Mouse (Mus musculus): ENCODE results near the gene Serpina10. TPM values are rescaled to one million over a fixed set of nuclear protein-coding genes. Genes with fewer than 3 reads are reported as not detected.
"Not testable (repeated sequence)": the region's sequence is repeated elsewhere in the genome, so short reads cannot be mapped to it uniquely, and the experiment has no call there.

Serpina10 gene
- total and polyA plus RNA-seq, 2 experiments from 2014 or later = 0.04 TPM; not detected in 1

DNA sequence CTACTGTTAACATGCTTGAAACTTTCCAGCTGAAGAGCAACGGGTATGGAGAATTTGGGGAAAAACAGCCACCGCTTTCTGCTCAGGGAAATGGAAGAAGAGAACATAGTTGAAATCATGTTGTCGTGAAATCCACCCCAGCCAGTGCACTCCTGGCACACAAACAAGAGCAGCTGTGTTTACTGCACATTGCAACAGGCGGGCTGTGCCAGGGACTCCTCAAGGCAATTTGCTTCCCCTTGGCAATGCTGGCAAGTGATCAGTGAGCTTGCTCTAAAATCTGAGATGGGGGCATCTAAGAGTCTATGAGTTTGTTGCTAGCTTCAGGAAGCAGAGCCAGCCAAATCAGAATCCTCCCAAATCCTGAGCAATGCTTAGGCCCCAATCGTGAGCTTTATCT is 39.1 kb upstream of the Serpina10 start:
- Histone ChIP-seq H3K27me3 (ENCODE audit: insufficient read depth, low read length) (no peaks in the 10 kb centered on the region), H3K4me3 (ENCODE audit: low read depth, low read length) (no peak overlapping the region), H3K4me2 (ENCODE audit: low read depth, low read length, poor library complexity, severe bottlenecking) (no peak overlapping the region), H3K36me3 (ENCODE audit: insufficient read depth, low read length) (no peaks in the 10 kb centered on the region), H3K27ac (ENCODE audit: low read depth, low read length) (no peak overlapping the region), H3K4me1 (ENCODE audit: insufficient read depth, low read length) (no peaks in the 10 kb centered on the region), H3K9ac (replicated peaks; ENCODE audit: low read length, poor library complexity, severe bottlenecking) (no peak overlapping the region), H3K9me3 (ENCODE audit: low read length) (no peaks in the 10 kb centered on the region)
- 79% methylated on average over 5 of the region's 5 CpGs for WGBS
- ATAC-seq (ENCODE audit: low FRiP score) = no peak
- no peak for TF ChIP-seq CTCF (IDR thresholded peaks at IDR 0.05)
- DNase-seq (ENCODE audit: low spot score) = peak; percentile 83

DNA sequence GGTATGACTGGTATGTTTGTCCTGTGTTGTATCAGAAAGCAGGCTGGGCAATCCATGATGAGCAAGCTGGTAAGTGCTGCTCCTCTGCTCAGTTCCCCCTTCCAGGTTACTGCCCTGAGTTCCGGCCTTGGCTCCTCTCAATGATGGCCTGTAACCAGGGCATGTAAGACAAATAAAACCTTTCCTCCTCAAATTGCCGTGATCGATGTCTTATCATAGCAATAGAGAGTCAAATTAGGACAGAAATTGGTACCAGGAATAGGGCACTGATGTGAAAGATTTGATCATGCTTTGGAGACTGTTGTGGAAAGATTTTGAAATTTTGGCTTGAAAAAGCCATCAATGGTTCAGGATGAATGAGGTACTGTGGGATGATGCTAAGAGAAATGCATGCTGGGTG is 34.0 kb upstream of the Serpina10 start:
- WGBS = 92% methylated on average over 3 of the region's 3 CpGs
- H3K36me3 ChIP-seq (ENCODE audit: insufficient read depth, low read length) = no peaks in the 10 kb centered on the region

DNA sequence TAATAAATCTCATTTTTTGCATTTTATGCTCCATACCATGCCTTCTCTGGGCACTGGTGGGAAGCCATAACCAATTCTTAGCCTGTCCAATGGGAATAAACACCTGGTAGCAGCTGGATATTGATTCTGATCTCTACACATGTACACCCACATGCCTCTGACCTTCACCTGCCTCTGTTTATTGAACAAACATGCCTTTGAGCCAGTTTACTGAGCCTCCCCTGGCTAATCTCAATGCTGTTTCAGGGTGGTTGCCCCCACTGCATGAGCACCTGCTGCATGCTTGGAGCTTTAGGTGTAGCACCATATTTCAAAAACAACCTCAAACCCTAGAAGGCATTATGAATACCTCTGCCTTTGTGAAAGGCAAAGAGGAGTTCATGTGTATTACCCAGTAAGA is 30.8 kb upstream of the Serpina10 start:
- H3K4me3 ChIP-seq (ENCODE audit: low read depth, low read length); H3K4me1 ChIP-seq (ENCODE audit: insufficient read depth, low read length); H3K9ac ChIP-seq (replicated peaks; ENCODE audit: low read length, poor library complexity, severe bottlenecking); ATAC-seq (ENCODE audit: low FRiP score); H3K9me3 ChIP-seq (ENCODE audit: low read length); H3K36me3 ChIP-seq (ENCODE audit: insufficient read depth, low read length); H3K27me3 ChIP-seq (ENCODE audit: insufficient read depth, low read length); H3K4me2 ChIP-seq (ENCODE audit: low read depth, low read length, poor library complexity, severe bottlenecking); DNase-seq (ENCODE audit: low spot score); H3K27ac ChIP-seq (ENCODE audit: low read depth, low read length): not testable (repeated sequence)

More for the DNA sequence above, 34.0 kb upstream of the Serpina10 start:
- H3K27me3 ChIP-seq (ENCODE audit: insufficient read depth, low read length) = no peaks in the 10 kb centered on the region
- H3K27ac ChIP-seq (ENCODE audit: low read depth, low read length) = no peak overlapping the region
- H3K9me3 ChIP-seq (ENCODE audit: low read length) = no peaks in the 10 kb centered on the region
- TF ChIP-seq CTCF (IDR thresholded peaks at IDR 0.05) = no peak
- H3K4me2 ChIP-seq (ENCODE audit: low read depth, low read length, poor library complexity, severe bottlenecking) = no peak overlapping the region
- H3K4me3 ChIP-seq (ENCODE audit: low read depth, low read length) = no peak overlapping the region
- no peak overlapping the region for H3K9ac ChIP-seq (replicated peaks; ENCODE audit: low read length, poor library complexity, severe bottlenecking)
- DNase-seq (ENCODE audit: low spot score) = no peak
- no peaks in the 10 kb centered on the region for H3K4me1 ChIP-seq (ENCODE audit: insufficient read depth, low read length)
- no peak for ATAC-seq (ENCODE audit: low FRiP score)

DNA sequence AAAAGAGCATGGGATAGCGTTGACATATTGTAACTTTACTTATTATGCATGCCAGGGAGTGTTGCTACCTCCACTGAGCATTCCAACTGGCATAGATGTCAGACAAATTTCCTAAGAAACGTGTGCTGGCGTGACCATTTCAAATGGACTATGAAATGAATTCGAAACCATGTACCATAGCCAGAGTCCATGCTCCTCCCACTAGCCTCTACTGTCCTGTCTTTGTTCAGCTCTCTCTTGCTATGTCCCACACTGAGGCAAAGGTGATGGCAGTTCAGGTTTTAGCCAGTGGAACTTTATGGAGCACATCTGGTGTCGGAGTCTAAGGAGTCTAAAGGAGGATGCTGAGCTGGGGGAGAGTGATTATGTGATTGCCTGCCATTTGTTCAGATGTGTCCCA is 28.8 kb upstream of the Serpina10 start:
- no peak overlapping the region for H3K4me2 ChIP-seq (ENCODE audit: low read depth, low read length, poor library complexity, severe bottlenecking)
- H3K27me3 ChIP-seq (ENCODE audit: insufficient read depth, low read length) = no peaks in the 10 kb centered on the region
- H3K4me1 ChIP-seq (ENCODE audit: insufficient read depth, low read length) = no peaks in the 10 kb centered on the region
- WGBS = 89% methylated on average over 5 of the region's 5 CpGs
- no peak overlapping the region for H3K9ac ChIP-seq (replicated peaks; ENCODE audit: low read length, poor library complexity, severe bottlenecking)
- H3K9me3 ChIP-seq (ENCODE audit: low read length) = no peaks in the 10 kb centered on the region
- ATAC-seq (ENCODE audit: low FRiP score) = no peak
- no peak for DNase-seq (ENCODE audit: low spot score)
- no peaks in the 10 kb centered on the region for H3K36me3 ChIP-seq (ENCODE audit: insufficient read depth, low read length)
- H3K27ac ChIP-seq (ENCODE audit: low read depth, low read length) = no peak overlapping the region
- no peak for TF ChIP-seq CTCF (IDR thresholded peaks at IDR 0.05)
- no peak overlapping the region for H3K4me3 ChIP-seq (ENCODE audit: low read depth, low read length)

DNA sequence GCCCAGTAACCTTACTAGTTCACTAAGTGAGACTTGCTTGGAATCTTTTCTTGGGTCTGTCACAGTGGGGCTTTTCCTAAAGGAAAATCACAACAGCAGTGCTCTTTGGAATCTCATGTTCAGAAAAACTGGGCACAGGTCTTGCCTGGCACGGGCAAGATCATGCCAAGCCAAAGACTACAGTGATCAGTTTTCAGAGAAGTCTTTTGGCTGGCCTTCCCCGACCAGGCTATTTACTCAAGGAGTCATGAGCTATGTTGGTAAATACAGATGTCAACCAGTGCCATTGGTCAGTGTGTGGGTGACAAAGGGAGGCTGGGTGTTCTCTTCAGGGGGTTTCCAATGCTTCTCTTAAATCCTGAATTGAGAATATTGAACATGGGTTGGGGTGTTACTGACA is 27.9 kb upstream of the Serpina10 start:
- H3K4me1 ChIP-seq (ENCODE audit: insufficient read depth, low read length) = no peaks in the 10 kb centered on the region
- H3K9ac ChIP-seq (replicated peaks; ENCODE audit: low read length, poor library complexity, severe bottlenecking) = no peak overlapping the region
- no peaks in the 10 kb centered on the region for H3K9me3 ChIP-seq (ENCODE audit: low read length)
- WGBS = 76% methylated on average over 2 of the region's 2 CpGs
- no peak overlapping the region for H3K4me2 ChIP-seq (ENCODE audit: low read depth, low read length, poor library complexity, severe bottlenecking)
- H3K36me3 ChIP-seq (ENCODE audit: insufficient read depth, low read length) = no peaks in the 10 kb centered on the region
- H3K27ac ChIP-seq (ENCODE audit: low read depth, low read length) = no peak overlapping the region
- H3K4me3 ChIP-seq (ENCODE audit: low read depth, low read length) = no peak overlapping the region
- no peak for TF ChIP-seq CTCF (IDR thresholded peaks at IDR 0.05)
- ATAC-seq (ENCODE audit: low FRiP score) (no peak), DNase-seq (ENCODE audit: low spot score) (no peak)
- H3K27me3 ChIP-seq (ENCODE audit: insufficient read depth, low read length) = no peaks in the 10 kb centered on the region

DNA sequence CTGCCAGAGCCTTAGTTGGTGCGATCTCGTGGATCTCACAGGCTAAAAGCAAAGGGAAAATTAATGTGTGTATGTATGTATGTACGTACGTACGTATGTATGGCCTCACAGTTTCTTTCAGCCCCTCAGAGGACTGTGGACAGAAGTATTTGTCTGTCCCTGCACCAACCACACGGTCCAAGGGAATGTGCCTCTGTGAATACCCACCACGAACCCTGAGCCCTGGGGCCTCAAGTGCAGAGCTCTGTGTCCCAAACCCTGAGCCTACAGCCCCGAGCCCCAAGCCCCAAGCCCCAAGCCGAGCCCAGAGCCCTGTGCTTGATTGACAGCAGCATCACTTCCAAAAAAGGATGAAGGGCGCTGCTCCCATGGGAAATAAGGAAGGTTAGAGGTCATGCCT is 26.7 kb upstream of the Serpina10 start:
- H3K4me3 ChIP-seq (ENCODE audit: low read depth, low read length) = no peak overlapping the region
- H3K9me3 ChIP-seq (ENCODE audit: low read length) = no peaks in the 10 kb centered on the region
- 77% methylated on average over 10 of the region's 10 CpGs for WGBS
- H3K27me3 ChIP-seq (ENCODE audit: insufficient read depth, low read length) = no peaks in the 10 kb centered on the region
- H3K4me1 ChIP-seq (ENCODE audit: insufficient read depth, low read length) = no peaks in the 10 kb centered on the region
- H3K9ac ChIP-seq (replicated peaks; ENCODE audit: low read length, poor library complexity, severe bottlenecking) = no peak overlapping the region
- DNase-seq (ENCODE audit: low spot score) (no peak), ATAC-seq (ENCODE audit: low FRiP score) (no peak)
- no peak for TF ChIP-seq CTCF (IDR thresholded peaks at IDR 0.05)
- H3K27ac ChIP-seq (ENCODE audit: low read depth, low read length) = no peak overlapping the region
- H3K4me2 ChIP-seq (ENCODE audit: low read depth, low read length, poor library complexity, severe bottlenecking) = no peak overlapping the region
- H3K36me3 ChIP-seq (ENCODE audit: insufficient read depth, low read length) = no peaks in the 10 kb centered on the region

Measured in midbrain, postnatal 0 days (tissue).